8 mouse cellular contexts compared by ENCODE assay signal in the genomic region with DNA sequence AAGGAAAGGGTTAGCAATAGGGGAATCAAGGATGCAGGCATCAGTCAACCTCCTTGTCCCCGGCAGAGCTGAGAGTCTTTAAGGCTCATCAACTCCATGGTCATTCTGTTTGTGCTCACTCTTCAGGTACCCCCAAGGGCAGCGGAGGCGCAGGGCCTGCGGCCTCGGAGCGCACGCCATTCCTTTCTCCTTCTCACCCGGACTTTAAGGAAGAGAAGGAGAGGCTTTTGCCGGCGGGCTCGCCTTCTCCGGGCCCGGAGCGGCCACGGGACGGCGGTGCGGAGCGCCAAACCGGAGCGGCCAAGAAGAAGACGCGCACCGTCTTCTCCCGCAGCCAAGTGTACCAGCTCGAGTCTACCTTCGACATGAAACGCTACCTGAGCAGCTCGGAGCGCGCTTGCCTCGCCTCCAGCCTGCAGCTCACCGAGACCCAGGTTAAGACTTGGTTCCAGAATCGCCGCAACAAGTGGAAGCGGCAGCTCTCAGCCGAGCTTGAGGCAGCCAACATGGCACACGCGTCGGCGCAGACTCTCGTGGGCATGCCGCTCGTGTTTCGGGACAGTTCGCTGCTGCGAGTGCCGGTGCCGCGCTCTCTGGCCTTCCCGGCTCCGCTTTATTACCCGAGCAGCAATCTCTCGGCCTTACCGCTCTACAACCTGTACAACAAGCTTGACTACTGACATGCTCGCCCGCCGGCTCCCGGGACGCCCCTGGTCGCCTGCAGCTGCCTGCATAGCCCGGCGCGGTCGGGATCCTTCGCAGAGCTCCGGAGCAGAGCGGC. TPM values are rescaled to one million over a fixed set of nuclear protein-coding genes. Genes with fewer than 3 reads are reported as not detected.
A peak's percentile ranks its signal among the peaks of the same experiment; 100 is the strongest.
DNase-seq lines count a peak whose midpoint lies in the region; ATAC-seq lines count a peak whose summit lies in the region.

No protein-coding gene starts in this region.

- DNase-seq in adrenal gland, adult (ENCODE audit: inconsistent age in 2 of 2, low spot score in 1 of 2) = peak; percentile 20 to 70
- no peak for DNase-seq in adrenal gland, adult 8-10 months
- DNase-seq in right cerebral cortex, postnatal 25 days = peak; percentile 25
- DNase-seq in right cerebral cortex, postnatal 10 days (ENCODE audit: low spot score in 2 of 2) = no peak
- peak; percentile 65 for DNase-seq in hindbrain, embryonic 10.5 days (ENCODE audit: low spot score)
- DNase-seq in yolk sac, embryonic 10.5 days (ENCODE audit: low spot score) = peak; percentile 44
- DNase-seq in frontal cortex, postnatal 10 days (ENCODE audit: low spot score in 2 of 2) = no peak

- H3K9me3 ChIP-seq in hindbrain, embryonic 10.5 days = no peaks in the 10 kb centered on the region
- H3K9me3 ChIP-seq in liver, embryonic 16.5 days (replicated peaks; ENCODE audit: control insufficient read depth, low read length) = no peaks in the 10 kb centered on the region

- ATAC-seq in liver, embryonic 16.5 days (ENCODE audit: low read depth) = no peak

- no peak overlapping the region for H3K4me2 ChIP-seq in liver, embryonic 16.5 days (ENCODE audit: low read depth, low read length)

- peak overlapping the region; percentile 59; the same call in 1 of the 2 replicates for H3K27ac ChIP-seq in hindbrain, embryonic 10.5 days
- H3K27ac ChIP-seq in liver, embryonic 16.5 days (ENCODE audit: low read length) = no peak overlapping the region

- H3K36me3 ChIP-seq in hindbrain, embryonic 10.5 days = no peaks in the 10 kb centered on the region
- H3K36me3 ChIP-seq in liver, embryonic 16.5 days (ENCODE audit: control insufficient read depth, insufficient read depth) = no peaks in the 10 kb centered on the region

- peak overlapping the region; percentile 55 for H3K4me3 ChIP-seq in hindbrain, embryonic 10.5 days
- H3K4me3 ChIP-seq in liver, embryonic 16.5 days (ENCODE audit: low read depth, low read length) = peak overlapping the region; percentile 11

- under 1% methylated on average over 68 of the region's 68 CpGs for WGBS in hindbrain, embryonic 10.5 days
- 2% methylated on average over 67 of the region's 68 CpGs for WGBS in liver, embryonic 16.5 days (ENCODE audit: insufficient replicate concordance)

- peaks cover 47% of the 10 kb centered on the region for H3K4me1 ChIP-seq in hindbrain, embryonic 10.5 days (replicated peaks)
- peaks cover 3% of the 10 kb centered on the region; the same call in 1 of the 2 replicates for H3K4me1 ChIP-seq in liver, embryonic 16.5 days (ENCODE audit: control insufficient read depth, low read depth, low read length)

- H3K9ac ChIP-seq in liver, embryonic 16.5 days (ENCODE audit: low read depth, low read length) = no peak overlapping the region

- peaks cover 91% of the 10 kb centered on the region for H3K27me3 ChIP-seq in hindbrain, embryonic 10.5 days (ENCODE audit: insufficient read depth, poor library complexity, severe bottlenecking)
- H3K27me3 ChIP-seq in liver, embryonic 16.5 days (ENCODE audit: control insufficient read depth, insufficient read depth, low read depth, low read length) = peaks cover 87% of the 10 kb centered on the region

RNA-seq across cellular contexts. Expression of gene Bub3, which starts 4.5 kb away (rescaled TPM):
- total RNA-seq in adrenal gland, adult 8-10 months (2022) = 10 to 100 TPM; 68.7 to 79.5 (median 71.3) TPM
- polyA plus RNA-seq in hindbrain, embryonic 10.5 days (2016; fragmentation: Nextera tagmentation; extraction: Ambion mirVana) = 306 and 322 TPM in 2 replicates
- polyA plus RNA-seq in liver, embryonic 16.5 days (2015; fragmentation: Nextera tagmentation; extraction: Ambion mirVana) = 92.4 and 100 TPM in 2 replicates

RNA-seq across cellular contexts. Expression of gene Hmx2, which starts 6.9 kb away (rescaled TPM):
- not detected for total RNA-seq in adrenal gland, adult 8-10 months (2022)
- polyA plus RNA-seq in hindbrain, embryonic 10.5 days (2016; fragmentation: Nextera tagmentation; extraction: Ambion mirVana) = 0.91 and 1.2 TPM in 2 replicates
- not detected in 2 replicates for polyA plus RNA-seq in liver, embryonic 16.5 days (2015; fragmentation: Nextera tagmentation; extraction: Ambion mirVana)

RNA-seq across cellular contexts. Expression of gene Hmx3, which starts 12.8 kb away (rescaled TPM):
- total RNA-seq in adrenal gland, adult 8-10 months (2022) = not detected
- polyA plus RNA-seq in hindbrain, embryonic 10.5 days (2016; fragmentation: Nextera tagmentation; extraction: Ambion mirVana) = 0.61 and 0.93 TPM in 2 replicates
- polyA plus RNA-seq in liver, embryonic 16.5 days (2015; fragmentation: Nextera tagmentation; extraction: Ambion mirVana) = not detected in 2 replicates

Comparison
In these comparisons a context has a peak if more than half of its experiments do, and no peak if none do; other contexts are left out.
1. DNase-seq: peak in adrenal gland, adult (2 of 2), right cerebral cortex, postnatal 25 days (single experiment), hindbrain, embryonic 10.5 days (single experiment) and yolk sac, embryonic 10.5 days (single experiment); none in adrenal gland, adult 8-10 months (single experiment), right cerebral cortex, postnatal 10 days (0 of 2) and frontal cortex, postnatal 10 days (0 of 2).